Mouse (Mus musculus): Measurements from ENCODE around the gene Nt5dc2. TPM values are rescaled to one million over a fixed set of nuclear protein-coding genes. Genes with fewer than 3 reads are reported as not detected.

Nt5dc2 gene
- polyA plus RNA-seq, 1 experiment from 2014 or later: 192 TPM

GRCm38 (mm10) chr14:31164067-31164466 lies 33.2 kb downstream of the Nt5dc2 start:
- H3K27me3 ChIP-seq (replicated peaks; ENCODE audit: control insufficient read depth, insufficient read depth, low read length): no peaks in the 10 kb centered on the region
- no peak overlapping the region for H3K9ac ChIP-seq (ENCODE audit: low read depth, low read length)
- 68% methylated on average over 8 of the region's 8 CpGs for WGBS
- H3K36me3 ChIP-seq (ENCODE audit: control insufficient read depth, insufficient read depth, low read length): no peaks in the 10 kb centered on the region
- no peak for ATAC-seq
- no peak overlapping the region for H3K4me3 ChIP-seq (ENCODE audit: low read length)
- H3K27ac ChIP-seq (ENCODE audit: low read depth, low read length): no peak overlapping the region
- H3K9me3 ChIP-seq (ENCODE audit: control insufficient read depth, low read length): no peaks in the 10 kb centered on the region
- no peak overlapping the region for H3K4me2 ChIP-seq (ENCODE audit: low read length)
- H3K4me1 ChIP-seq (ENCODE audit: control insufficient read depth, insufficient read depth, low read depth, low read length): peaks cover 5% of the 10 kb centered on the region

GRCm38 (mm10) chr14:31165010-31165409 lies 34.2 kb downstream of the Nt5dc2 start:
- Histone ChIP-seq H3K4me3 (ENCODE audit: low read length) (no peak overlapping the region), H3K9me3 (ENCODE audit: control insufficient read depth, low read length) (no peaks in the 10 kb centered on the region), H3K9ac (ENCODE audit: low read depth, low read length) (no peak overlapping the region), H3K4me1 (ENCODE audit: control insufficient read depth, insufficient read depth, low read depth, low read length) (peaks cover 5% of the 10 kb centered on the region), H3K4me2 (ENCODE audit: low read length) (no peak overlapping the region), H3K27me3 (replicated peaks; ENCODE audit: control insufficient read depth, insufficient read depth, low read length) (no peaks in the 10 kb centered on the region), H3K36me3 (ENCODE audit: control insufficient read depth, insufficient read depth, low read length) (no peaks in the 10 kb centered on the region), H3K27ac (ENCODE audit: low read depth, low read length) (no peak overlapping the region)
- ATAC-seq: no peak
- 61% methylated on average over 2 of the region's 2 CpGs for WGBS

GRCm38 (mm10) chr14:31165458-31165857 lies 34.6 kb downstream of the Nt5dc2 start:
- Histone ChIP-seq H3K9ac (ENCODE audit: low read depth, low read length) (no peak overlapping the region), H3K36me3 (ENCODE audit: control insufficient read depth, insufficient read depth, low read length) (no peaks in the 10 kb centered on the region), H3K27ac (ENCODE audit: low read depth, low read length) (no peak overlapping the region), H3K4me2 (ENCODE audit: low read length) (no peak overlapping the region), H3K9me3 (ENCODE audit: control insufficient read depth, low read length) (no peaks in the 10 kb centered on the region), H3K4me3 (ENCODE audit: low read length) (no peak overlapping the region), H3K4me1 (ENCODE audit: control insufficient read depth, insufficient read depth, low read depth, low read length) (peaks cover 5% of the 10 kb centered on the region), H3K27me3 (replicated peaks; ENCODE audit: control insufficient read depth, insufficient read depth, low read length) (no peaks in the 10 kb centered on the region)
- 49% methylated on average over 7 of the region's 7 CpGs for WGBS
- ATAC-seq: no peak

- WGBS: 57% methylated on average over 10 of the region's 10 CpGs
- Histone ChIP-seq H3K4me2 (ENCODE audit: low read length) (no peak overlapping the region), H3K27ac (ENCODE audit: low read depth, low read length) (0 out of 2 replicates have a peak overlapping the region, but pooled peaks have one; percentile 32), H3K27me3 (replicated peaks; ENCODE audit: control insufficient read depth, insufficient read depth, low read length) (no peaks in the 10 kb centered on the region), H3K36me3 (ENCODE audit: control insufficient read depth, insufficient read depth, low read length) (peaks cover 5% of the 10 kb centered on the region), H3K9ac (ENCODE audit: low read depth, low read length) (no peak overlapping the region; the same call in 1 of the 2 replicates), H3K4me1 (ENCODE audit: control insufficient read depth, insufficient read depth, low read depth, low read length) (peaks cover 5% of the 10 kb centered on the region), H3K4me3 (ENCODE audit: low read length) (no peak overlapping the region), H3K9me3 (ENCODE audit: control insufficient read depth, low read length) (no peaks in the 10 kb centered on the region)
- no peak for ATAC-seq
Observed at GRCm38 (mm10) chr14:31165991-31166630, 35.3 kb downstream of the Nt5dc2 start.

GRCm38 (mm10) chr14:31166827-31167226 lies 36.0 kb downstream of the Nt5dc2 start:
- Histone ChIP-seq H3K27ac (ENCODE audit: low read depth, low read length) (no peak overlapping the region), H3K4me3 (ENCODE audit: low read length) (no peak overlapping the region), H3K4me2 (ENCODE audit: low read length) (no peak overlapping the region; the same call in 1 of the 2 replicates), H3K4me1 (ENCODE audit: control insufficient read depth, insufficient read depth, low read depth, low read length) (peaks cover 5% of the 10 kb centered on the region), H3K9ac (ENCODE audit: low read depth, low read length) (no peak overlapping the region), H3K27me3 (replicated peaks; ENCODE audit: control insufficient read depth, insufficient read depth, low read length) (no peaks in the 10 kb centered on the region), H3K36me3 (ENCODE audit: control insufficient read depth, insufficient read depth, low read length) (peaks cover 12% of the 10 kb centered on the region), H3K9me3 (ENCODE audit: control insufficient read depth, low read length) (no peaks in the 10 kb centered on the region)
- no peak for ATAC-seq
- 37% methylated on average over 9 of the region's 9 CpGs for WGBS

GRCm38 (mm10) chr14:31168425-31168824 lies 37.6 kb downstream of the Nt5dc2 start, which contains the start of gene Stab1:
Gene Stab1 (minus strand): TSS chr14:31168641.
- H3K27ac ChIP-seq (ENCODE audit: low read depth, low read length): peak within 1 kb of the TSS; percentile 20; the same call in 1 of the 2 replicates
- 56% methylated on average over 10 of the region's 10 CpGs for WGBS
- H3K27me3 ChIP-seq (replicated peaks; ENCODE audit: control insufficient read depth, insufficient read depth, low read length): no peaks in the 10 kb centered on the region
- H3K4me1 ChIP-seq (ENCODE audit: control insufficient read depth, insufficient read depth, low read depth, low read length): peaks cover 5% of the 10 kb centered on the region
- no peaks in the 10 kb centered on the region for H3K9me3 ChIP-seq (ENCODE audit: control insufficient read depth, low read length)
- H3K36me3 ChIP-seq (ENCODE audit: control insufficient read depth, insufficient read depth, low read length): peaks cover 28% of the 10 kb centered on the region
- H3K4me2 ChIP-seq (ENCODE audit: low read length): no peak within 1 kb of the TSS
- 0 out of 2 replicates have a peak within 1 kb of the TSS, but pooled peaks have one; percentile 13 for H3K9ac ChIP-seq (ENCODE audit: low read depth, low read length)
- no peak for ATAC-seq
- no peak within 1 kb of the TSS for H3K4me3 ChIP-seq (ENCODE audit: low read length)

GRCm38 (mm10) chr14:31169508-31169907 lies 38.7 kb downstream of the Nt5dc2 start:
- Histone ChIP-seq H3K4me3 (ENCODE audit: low read length) (no peak overlapping the region), H3K4me2 (ENCODE audit: low read length) (no peak overlapping the region), H3K9ac (ENCODE audit: low read depth, low read length) (no peak overlapping the region), H3K27ac (ENCODE audit: low read depth, low read length) (no peak overlapping the region), H3K4me1 (ENCODE audit: control insufficient read depth, insufficient read depth, low read depth, low read length) (peaks cover 5% of the 10 kb centered on the region), H3K36me3 (ENCODE audit: control insufficient read depth, insufficient read depth, low read length) (peaks cover 34% of the 10 kb centered on the region), H3K27me3 (replicated peaks; ENCODE audit: control insufficient read depth, insufficient read depth, low read length) (no peaks in the 10 kb centered on the region), H3K9me3 (ENCODE audit: control insufficient read depth, low read length) (no peaks in the 10 kb centered on the region)
- 85% methylated on average over 6 of the region's 6 CpGs for WGBS
- ATAC-seq: no peak

- Histone ChIP-seq H3K4me1 (ENCODE audit: control insufficient read depth, insufficient read depth, low read depth, low read length) (peaks cover 5% of the 10 kb centered on the region), H3K4me2 (ENCODE audit: low read length) (no peak overlapping the region), H3K4me3 (ENCODE audit: low read length) (no peak overlapping the region), H3K36me3 (ENCODE audit: control insufficient read depth, insufficient read depth, low read length) (peaks cover 49% of the 10 kb centered on the region), H3K9ac (ENCODE audit: low read depth, low read length) (no peak overlapping the region), H3K27me3 (replicated peaks; ENCODE audit: control insufficient read depth, insufficient read depth, low read length) (no peaks in the 10 kb centered on the region), H3K27ac (ENCODE audit: low read depth, low read length) (0 out of 2 replicates have a peak overlapping the region, but pooled peaks have one; percentile 39), H3K9me3 (ENCODE audit: control insufficient read depth, low read length) (no peaks in the 10 kb centered on the region)
- ATAC-seq: no peak
- 78% methylated on average over 13 of the region's 13 CpGs for WGBS
Observed at GRCm38 (mm10) chr14:31170963-31171362, 40.1 kb downstream of the Nt5dc2 start.

GRCm38 (mm10) chr14:31171386-31171785 lies 40.5 kb downstream of the Nt5dc2 start:
- Histone ChIP-seq H3K4me3 (ENCODE audit: low read length) (no peak overlapping the region), H3K4me2 (ENCODE audit: low read length) (no peak overlapping the region), H3K27me3 (replicated peaks; ENCODE audit: control insufficient read depth, insufficient read depth, low read length) (no peaks in the 10 kb centered on the region), H3K36me3 (ENCODE audit: control insufficient read depth, insufficient read depth, low read length) (peaks cover 53% of the 10 kb centered on the region), H3K4me1 (ENCODE audit: control insufficient read depth, insufficient read depth, low read depth, low read length) (peaks cover 4% of the 10 kb centered on the region), H3K27ac (ENCODE audit: low read depth, low read length) (0 out of 2 replicates have a peak overlapping the region, but pooled peaks have one; percentile 39), H3K9me3 (ENCODE audit: control insufficient read depth, low read length) (no peaks in the 10 kb centered on the region), H3K9ac (ENCODE audit: low read depth, low read length) (no peak overlapping the region)
- no peak for ATAC-seq
- 68% methylated on average over 9 of the region's 11 CpGs for WGBS

Data from hindbrain, embryonic 16.5 days (tissue).